In the genomic region with DNA sequence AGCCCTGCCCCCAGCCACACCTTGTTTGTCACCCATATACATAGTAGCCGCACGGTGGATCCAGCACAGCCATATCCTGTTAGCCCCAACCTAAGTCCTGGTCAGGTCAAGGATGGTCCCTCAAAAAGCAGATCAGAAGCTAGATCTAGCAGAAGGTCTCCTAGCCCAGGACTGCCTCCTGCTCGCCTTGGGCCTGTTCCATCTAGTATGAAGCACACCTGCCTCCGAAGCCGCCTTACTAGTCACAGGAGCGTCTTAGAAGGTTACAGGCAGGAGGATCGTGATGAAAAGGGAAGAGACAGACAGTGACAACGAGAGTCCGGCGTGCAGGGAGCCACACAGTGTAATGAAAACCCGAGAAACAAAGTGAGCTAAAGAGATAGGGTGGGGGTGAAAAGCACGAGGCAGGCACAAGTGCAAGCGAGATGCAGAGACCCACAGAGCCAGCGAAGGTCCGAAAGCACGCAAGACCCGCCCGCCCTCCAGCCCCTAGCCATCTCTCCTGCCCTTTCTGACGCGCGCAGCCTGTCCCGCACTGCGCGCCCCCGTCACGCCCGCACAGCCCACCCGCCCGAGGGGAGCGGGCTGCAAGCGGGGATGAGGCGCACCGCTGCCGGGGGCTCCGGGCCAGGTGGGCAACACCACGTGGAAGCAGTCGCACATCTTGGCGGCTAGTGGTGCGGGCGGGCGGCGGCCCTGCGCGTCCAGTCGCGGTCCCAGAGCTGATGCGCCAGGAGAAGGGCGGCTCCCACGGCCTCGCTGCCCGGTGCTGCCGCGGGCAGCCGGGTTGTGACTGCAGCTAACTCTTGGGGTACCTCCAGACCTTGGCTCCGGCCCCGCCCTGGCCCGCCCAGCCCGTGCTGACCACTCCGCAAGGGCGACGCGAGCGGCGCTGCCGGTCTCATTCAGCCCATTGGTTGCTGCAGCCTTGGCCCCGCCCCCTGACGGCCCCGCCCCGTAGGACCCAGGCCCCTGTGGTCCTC, we compare ENCODE assay signal across 8 mouse cellular contexts. TPM values are rescaled to one million over a fixed set of nuclear protein-coding genes. Genes with fewer than 3 reads are reported as not detected.
DNase-seq lines count a peak whose midpoint lies in the region; ATAC-seq and TF ChIP-seq lines count a peak whose summit lies in the region.

A gene (minus strand): TSS at position 794 of the 983 bp plus-strand sequence.

- H3K4me2 ChIP-seq in hindbrain, embryonic 12.5 days (replicated peaks) = peak within 1 kb of the TSS; percentile 100
- peak within 1 kb of the TSS; percentile 84 for H3K4me2 ChIP-seq in lung, postnatal 0 days (replicated peaks; ENCODE audit: low read depth, low read length)

- no peak within 1 kb of the TSS for H3K4me3 ChIP-seq in MEL (ENCODE audit: control insufficient read depth in 1 of 2, insufficient read depth in 1 of 2, low read depth in 2 of 2, low read length in 2 of 2)
- peak within 1 kb of the TSS; percentile 47 for H3K4me3 ChIP-seq in embryonic fibroblast, embryonic 13.5 days (ENCODE audit: insufficient read depth, low read length)
- peak within 1 kb of the TSS; percentile 66 for H3K4me3 ChIP-seq in hindbrain, embryonic 12.5 days
- peak within 1 kb of the TSS; percentile 35 for H3K4me3 ChIP-seq in lung, postnatal 0 days (ENCODE audit: low read depth, low read length)

- TF ChIP-seq EP300 in MEL (IDR thresholded peaks at IDR 0.05; ENCODE audit: low read depth in 1 of 2, low read length in 2 of 2) = no peak
- no peak for TF ChIP-seq EP300 in lung, postnatal 0 days (IDR thresholded peaks at IDR 0.05)

- 5% methylated on average over 56 of the region's 69 CpGs for WGBS in hindbrain, embryonic 12.5 days
- 6% methylated on average over 42 of the region's 69 CpGs for WGBS in lung, postnatal 0 days

- H3K27me3 ChIP-seq in MEL (ENCODE audit: control insufficient read depth in 1 of 2, insufficient read depth in 2 of 2, low read length in 2 of 2) = peaks cover 2 to 16% of the 10 kb centered on the region in 2 experiments; a peak in 2 of 4 replicates
- peaks cover 61% of the 10 kb centered on the region for H3K27me3 ChIP-seq in hindbrain, embryonic 12.5 days
- H3K27me3 ChIP-seq in lung, postnatal 0 days (replicated peaks; ENCODE audit: insufficient read depth, low read length) = peaks cover 15% of the 10 kb centered on the region; the same call in 1 of the 2 replicates

- no peak within 1 kb of the TSS for H3K9ac ChIP-seq in MEL (ENCODE audit: control insufficient read depth, low read depth, low read length, poor library complexity, severe bottlenecking)
- H3K9ac ChIP-seq in hindbrain, embryonic 12.5 days = peak within 1 kb of the TSS; percentile 74
- 0 out of 2 replicates have a peak within 1 kb of the TSS, but pooled peaks have one; percentile 5 for H3K9ac ChIP-seq in lung, postnatal 0 days (replicated peaks; ENCODE audit: low read depth)

- no peaks in the 10 kb centered on the region for H3K9me3 ChIP-seq in MEL (replicated peaks; ENCODE audit: insufficient read depth, low read length)
- H3K9me3 ChIP-seq in hindbrain, embryonic 12.5 days (replicated peaks) = no peaks in the 10 kb centered on the region
- H3K9me3 ChIP-seq in lung, postnatal 0 days (ENCODE audit: low read length) = no peaks in the 10 kb centered on the region

- no peak within 1 kb of the TSS for H3K27ac ChIP-seq in MEL (ENCODE audit: control insufficient read depth, low read depth, low read length)
- H3K27ac ChIP-seq in embryonic fibroblast, embryonic 13.5 days (ENCODE audit: insufficient read depth, low read length) = no peak within 1 kb of the TSS
- H3K27ac ChIP-seq in hindbrain, embryonic 12.5 days = no peak within 1 kb of the TSS
- H3K27ac ChIP-seq in lung, postnatal 0 days (ENCODE audit: low read length) = no peak within 1 kb of the TSS

- TF ChIP-seq POLR2A in MEL (IDR thresholded peaks at IDR 0.05; ENCODE audit: control insufficient read depth in 1 of 2, insufficient read depth in 1 of 2, low read depth in 1 of 2, low read length in 2 of 2, poor library complexity in 1 of 2) = no peak
- TF ChIP-seq POLR2A in embryonic fibroblast, embryonic 13.5 days (IDR thresholded peaks at IDR 0.05; ENCODE audit: low read depth, low read length) = peak; percentile 98

- H3K36me3 ChIP-seq in MEL (ENCODE audit: control insufficient read depth in 1 of 2, insufficient read depth in 2 of 2, low read length in 2 of 2) = peaks cover 0 to 11% of the 10 kb centered on the region in 2 experiments; a peak in 2 of 4 replicates
- H3K36me3 ChIP-seq in hindbrain, embryonic 12.5 days = no peaks in the 10 kb centered on the region
- no peaks in the 10 kb centered on the region for H3K36me3 ChIP-seq in lung, postnatal 0 days (ENCODE audit: insufficient read depth, low read length)

- peak; percentile 59 for ATAC-seq in hindbrain, embryonic 12.5 days (ENCODE audit: low FRiP score)
- ATAC-seq in lung, postnatal 0 days = peak; percentile 34

- peaks cover 8 to 30% of the 10 kb centered on the region in 2 experiments for H3K4me1 ChIP-seq in MEL (ENCODE audit: control insufficient read depth in 1 of 2, insufficient read depth in 2 of 2, low read length in 2 of 2)
- peaks cover 17% of the 10 kb centered on the region for H3K4me1 ChIP-seq in embryonic fibroblast, embryonic 13.5 days (ENCODE audit: control insufficient read depth, insufficient read depth, low read length)
- H3K4me1 ChIP-seq in hindbrain, embryonic 12.5 days = peaks cover 29% of the 10 kb centered on the region
- peaks cover 14% of the 10 kb centered on the region; the same call in 1 of the 2 replicates for H3K4me1 ChIP-seq in lung, postnatal 0 days (ENCODE audit: insufficient read depth, low read depth, low read length)

- no peak for TF ChIP-seq RAD21 in MEL (IDR thresholded peaks at IDR 0.05; ENCODE audit: low read depth, low read length)

- no peak for TF ChIP-seq CTCF in MEL (IDR thresholded peaks at IDR 0.05 in 2 of 3, conservative IDR thresholded peaks at IDR 0.05 in 1 of 3; ENCODE audit: control insufficient read depth in 1 of 3, insufficient read depth in 1 of 3, low read depth in 2 of 3, low read length in 3 of 3, poor library complexity in 1 of 3, severe bottlenecking in 1 of 3)
- TF ChIP-seq CTCF in embryonic fibroblast, embryonic 13.5 days (IDR thresholded peaks at IDR 0.05; ENCODE audit: borderline replicate concordance, insufficient read depth, low read length) = no peak
- no peak for TF ChIP-seq CTCF in lung, postnatal 0 days (IDR thresholded peaks at IDR 0.05)

- DNase-seq in gastrocnemius, postnatal 10 days = peak; percentile 58
- no peak for DNase-seq in gastrocnemius, adult 8-10 months (ENCODE audit: low spot score in 2 of 2)
- DNase-seq in MEL (ENCODE audit: low read depth, low spot score) (no peak), adipocyte (ENCODE audit: low spot score) (no peak)
- DNase-seq in lung, postnatal 0 days (ENCODE audit: low spot score) = peak; percentile 35
- DNase-seq in testis, postnatal 10 days (ENCODE audit: low spot score) = peak; percentile 71

- H3K79me2 ChIP-seq in MEL (ENCODE audit: control insufficient read depth, insufficient read depth, low read length, poor library complexity) = no peaks in the 10 kb centered on the region

TF ChIP-seq in MEL, 35 proteins besides CTCF, POLR2A, EP300 and RAD21:
- no peak for TF ChIP-seq SIN3A (IDR thresholded peaks at IDR 0.05; ENCODE audit: low read length)
- no peak for TF ChIP-seq ZKSCAN1 (IDR thresholded peaks at IDR 0.05; ENCODE audit: low read depth, low read length)
- no peak for TF ChIP-seq UBTF (IDR thresholded peaks at IDR 0.05; ENCODE audit: borderline replicate concordance, insufficient read depth, low read depth, low read length)
- TF ChIP-seq BHLHE40 (IDR thresholded peaks at IDR 0.05; ENCODE audit: borderline replicate concordance, low read depth, low read length) = no peak
- TF ChIP-seq POLR2AphosphoS2 (IDR thresholded peaks at IDR 0.05; ENCODE audit: low read length) = no peak
- no peak for TF ChIP-seq TBP (IDR thresholded peaks at IDR 0.05; ENCODE audit: low read depth, low read length)
- no peak for TF ChIP-seq ETS1 (IDR thresholded peaks at IDR 0.05; ENCODE audit: low read depth, low read length)
- no peak for TF ChIP-seq SMC3 (IDR thresholded peaks at IDR 0.05; ENCODE audit: low read depth, low read length)
- TF ChIP-seq ELF1 (IDR thresholded peaks at IDR 0.05; ENCODE audit: low read depth, low read length) = no peak
- no peak for TF ChIP-seq E2F4 (IDR thresholded peaks at IDR 0.05; ENCODE audit: borderline replicate concordance, low read depth, low read length)
- no peak for TF ChIP-seq POLR2AphosphoS5 (IDR thresholded peaks at IDR 0.05; ENCODE audit: borderline replicate concordance, low read depth, low read length)
- no peak for TF ChIP-seq NELFE (IDR thresholded peaks at IDR 0.05; ENCODE audit: low read depth, low read length)
- TF ChIP-seq GATA1 (IDR thresholded peaks at IDR 0.05; ENCODE audit: low read depth, low read length) = no peak
- TF ChIP-seq ZNF384 (IDR thresholded peaks at IDR 0.05; ENCODE audit: low read depth, low read length) = no peak
- TF ChIP-seq NRF1 (IDR thresholded peaks at IDR 0.05; ENCODE audit: insufficient read depth, low read depth, low read length, poor library complexity, severe bottlenecking) = no peak
- TF ChIP-seq MXI1 (IDR thresholded peaks at IDR 0.05; ENCODE audit: low read depth, low read length) = no peak
- TF ChIP-seq MYB (IDR thresholded peaks at IDR 0.05; ENCODE audit: low read depth, low read length) = no peak
TF ChIP-seq in MEL: peak in this region for 0.

RNA-seq across cellular contexts. Expression of the gene that starts here (rescaled TPM):
- total RNA-seq in gastrocnemius, postnatal 10 days (2021) = 10 to 100 TPM; 12.2 to 18.6 TPM
- total RNA-seq in gastrocnemius, adult 8-10 months (2022) = 1 to 10 TPM; 6.9 to 8.7 (median 7.6) TPM
- total RNA-seq in MEL (2012; rRNA removed) = 1.2 and 2.6 TPM in 2 replicates
- polyA plus RNA-seq in MEL (2012; ENCODE audit: insufficient read depth in 1 of 2, insufficient read length in 2 of 2, low read depth in 1 of 2, low replicate concordance in 2 of 2, missing spikeins in 1 of 2) = 10 to 100 TPM in 1 of 2 experiments, not detected in 1; 11.4 TPM
- 170 and 211 TPM in 2 replicates for polyA plus RNA-seq in embryonic fibroblast, embryonic 13.5 days (2011; ENCODE audit: insufficient read length, low read depth, missing spikeins)
- 0.48 and 0.64 TPM in 2 replicates for polyA plus RNA-seq in hindbrain, embryonic 12.5 days (2016; fragmentation: Nextera tagmentation; extraction: Ambion mirVana)
- 4.8 and 4.9 TPM in 2 replicates for polyA plus RNA-seq in lung, postnatal 0 days (2015; fragmentation: Nextera tagmentation; extraction: Ambion mirVana)

Comparison
In these comparisons a context has a peak if more than half of its experiments do, and no peak if none do; other contexts are left out.
1. DNase-seq: peak in gastrocnemius, postnatal 10 days (single experiment), lung, postnatal 0 days (single experiment) and testis, postnatal 10 days (single experiment); none in gastrocnemius, adult 8-10 months (0 of 2), MEL (single experiment) and adipocyte (single experiment).
2. Peak in ATAC-seq, H3K4me3 ChIP-seq, H3K9ac ChIP-seq and H3K4me2 ChIP-seq in hindbrain, embryonic 12.5 days; RNA of the gene not detected or under 1 TPM.
3. H3K4me3 ChIP-seq: peak in embryonic fibroblast, embryonic 13.5 days (single experiment) and lung, postnatal 0 days (single experiment); none in MEL (0 of 2).